Mouse (Mus musculus) gastrocnemius, postnatal 36 days (tissue): ENCODE measurements around the gene Wdr34. TPM values are rescaled to one million over a fixed set of nuclear protein-coding genes. Genes with fewer than 3 reads are reported as not detected.

Source experiments
- DNase-seq, 2 experiments: peaks; one replicate each; pipeline ENCODE4 v3.0.0; 2022
- intact Hi-C: fragments of 180-260 bp; cut with DNase I; formaldehyde crosslinking; loops from one replicate; pipeline ENCODE4 v1.15.1; 2025
- long read RNA-seq, 2 experiments: library from polyadenylated mRNA; stranded (forward); transcript quantifications; one replicate each; pipeline ENCODE4 v2.0.0; 2021
- total RNA-seq, 2 experiments: library from RNA; stranded (reverse); gene quantifications; 2 replicates each; pipeline ENCODE4 v1.2.3; 2021

The Wdr34 gene
- total RNA-seq = 1 to 10 TPM; 3.9 to 4.1 TPM
- long read RNA-seq, experiment 1, partial matches to known transcripts = 0 of 6 reads
- long read RNA-seq, experiment 1, other reads (novel, unspliced or antisense) = 2 of 6 reads
- long read RNA-seq, experiment 2, transcript Wdr34-201 (9 exons, 1,814 nt) = major isoform, 5 of 8 reads
- long read RNA-seq, experiment 2, partial matches to known transcripts = 2 of 8 reads
- long read RNA-seq, experiment 2, other reads (novel, unspliced or antisense) = 1 of 8 reads

- DNase-seq = peak; percentile 98
- intact Hi-C loops = no loop called here
Measured at GRCm38 (mm10) chr2:30048699-30049388, at the start of gene Wdr34. Gene Wdr34, minus strand, starts transcription at chr2:30048881.

- intact Hi-C loops = loop anchor here (2.0 kb wide), 1 partner anchor 53 kb away; no protein-coding TSS in a partner anchor
- DNase-seq = peak in 1 of 2 experiments; percentile 34
Measured at GRCm38 (mm10) chr2:30095882-30096527, 47.3 kb upstream of the Wdr34 start.

GRCm38 (mm10) chr2:30094208-30094588 is 45.5 kb upstream of the Wdr34 start:
- DNase-seq = no peak
- intact Hi-C loops = no loop called here

GRCm38 (mm10) chr2:30093471-30094207 is 45.0 kb upstream of the Wdr34 start, which contains the start of gene Zdhhc12:
Gene Zdhhc12, minus strand, starts transcription at chr2:30093648.
- peak; percentile 85 to 89 for DNase-seq
- intact Hi-C loops = no loop called here

- intact Hi-C loops = no loop called here
- DNase-seq = no peak
Measured at GRCm38 (mm10) chr2:30092280-30092918, 43.7 kb upstream of the Wdr34 start.

GRCm38 (mm10) chr2:30091521-30091920 is 42.8 kb upstream of the Wdr34 start:
- intact Hi-C loops = no loop called here
- no peak for DNase-seq

- intact Hi-C loops = no loop called here
Measured at GRCm38 (mm10) chr2:30087310-30087709, 38.6 kb upstream of the Wdr34 start.

GRCm38 (mm10) chr2:30084632-30085031 is 36.0 kb upstream of the Wdr34 start:
- DNase-seq = no peak
- intact Hi-C loops = no loop called here

More at GRCm38 (mm10) chr2:30087310-30087709, 38.6 kb upstream of the Wdr34 start:
- DNase-seq = no peak

- DNase-seq = no peak
- intact Hi-C loops = no loop called here
Measured at GRCm38 (mm10) chr2:30084113-30084512, 35.4 kb upstream of the Wdr34 start.

- intact Hi-C loops = no loop called here
Measured at GRCm38 (mm10) chr2:30080181-30080800, 31.6 kb upstream of the Wdr34 start.

GRCm38 (mm10) chr2:30078760-30079159 is 30.1 kb upstream of the Wdr34 start:
- intact Hi-C loops = loop anchor here (5.0 kb wide), 2 partner anchors 36 to 89 kb away; no protein-coding TSS in a partner anchor
- no peak for DNase-seq

More at GRCm38 (mm10) chr2:30080181-30080800, 31.6 kb upstream of the Wdr34 start:
- no peak for DNase-seq

- no peak for DNase-seq
- intact Hi-C loops = loop anchor here (5.0 kb wide), 2 partner anchors 36 to 89 kb away; no protein-coding TSS in a partner anchor
Measured at GRCm38 (mm10) chr2:30078349-30078712, 29.6 kb upstream of the Wdr34 start.

- peak; percentile 78 to 82 for DNase-seq
- intact Hi-C loops = loop anchor here (5.0 kb wide), 2 partner anchors 35 to 90 kb away; no protein-coding TSS in a partner anchor
Measured at GRCm38 (mm10) chr2:30077502-30078348, 29.0 kb upstream of the Wdr34 start, which contains the start of gene Pkn3. Gene Pkn3, plus strand, starts transcription at chr2:30077684.

- intact Hi-C loops = loop anchor here (5.0 kb wide), 2 partner anchors 35 to 90 kb away; no protein-coding TSS in a partner anchor
- no peak for DNase-seq
Measured at GRCm38 (mm10) chr2:30076959-30077358, 28.3 kb upstream of the Wdr34 start.

- DNase-seq = no peak
- intact Hi-C loops = loop anchor here (5.0 kb wide), 2 partner anchors 34 to 91 kb away; no protein-coding TSS in a partner anchor
Measured at GRCm38 (mm10) chr2:30076439-30076838, 27.8 kb upstream of the Wdr34 start.

- intact Hi-C loops = loop anchor here (5.0 kb wide), 2 partner anchors 33 to 92 kb away; no protein-coding TSS in a partner anchor
Measured at GRCm38 (mm10) chr2:30075625-30076024, 26.9 kb upstream of the Wdr34 start.

GRCm38 (mm10) chr2:30073285-30073684 is 24.6 kb upstream of the Wdr34 start:
- intact Hi-C loops = no loop called here
- no peak for DNase-seq

More at GRCm38 (mm10) chr2:30075625-30076024, 26.9 kb upstream of the Wdr34 start:
- no peak for DNase-seq

GRCm38 (mm10) chr2:30072875-30073274 is 24.2 kb upstream of the Wdr34 start:
- no peak for DNase-seq
- intact Hi-C loops = no loop called here
